Mouse (Mus musculus) forebrain, embryonic 15.5 days (tissue): ENCODE results near the gene Auh. TPM values are rescaled to one million over a fixed set of nuclear protein-coding genes. Genes with fewer than 3 reads are reported as not detected.

Experiments
- ATAC-seq: fragments of 200-750 bp; cut with Nextera tagmentation; replicated peaks from 2 replicates; pipeline ENCODE4 v1.8.0; 2017; ENCODE audit warnings: mild to moderate bottlenecking, moderate TSS enrichment, moderate library complexity
- H3K27ac ChIP-seq: fragments of 300-500 bp; sonication (generic); replicated peaks from 2 replicates; pipeline ENCODE4 v1.5.1; 2015; ENCODE audit warnings: mild to moderate bottlenecking, inconsistent platforms
- H3K27me3 ChIP-seq: fragments of 300-500 bp; sonication (generic); 2 replicates; pipeline ENCODE4 v1.6.1; 2015; ENCODE audit warnings: inconsistent platforms
- H3K36me3 ChIP-seq: fragments of 300-500 bp; sonication (generic); 2 replicates; pipeline ENCODE4 v1.6.1; 2015; ENCODE audit warnings: mild to moderate bottlenecking, inconsistent platforms
- H3K4me1 ChIP-seq: fragments of 300-500 bp; sonication (generic); 2 replicates; pipeline ENCODE4 v1.6.1; 2015; ENCODE audit warnings: inconsistent platforms
- H3K4me2 ChIP-seq: fragments of 300-500 bp; sonication (generic); replicated peaks from 2 replicates; pipeline ENCODE4 v1.6.1; 2015; ENCODE audit warnings: mild to moderate bottlenecking, inconsistent platforms
- H3K4me3 ChIP-seq: fragments of 300-500 bp; sonication (generic); 2 replicates; pipeline ENCODE4 v1.5.1; 2015; ENCODE audit warnings: mild to moderate bottlenecking, inconsistent platforms
- H3K9ac ChIP-seq: fragments of 300-500 bp; sonication (generic); replicated peaks from 2 replicates; pipeline ENCODE4 v1.6.1; 2015; ENCODE audit warnings: mild to moderate bottlenecking, inconsistent platforms
- H3K9me3 ChIP-seq: fragments of 300-500 bp; sonication (generic); 2 replicates; pipeline ENCODE4 v1.6.1; 2016; ENCODE audit warnings: inconsistent platforms
- WGBS: fragments of 180-500 bp; shearing (Covaris S2); methylation state at CpG from one replicate; pipeline ENCODE4 v1.1.7; 2015; ENCODE audit warnings: mixed read lengths; 5-methylcytosine and 5-hydroxymethylcytosine counted together
- polyA plus RNA-seq: library from polyadenylated mRNA; unstranded; fragments of >200 nt; fragmentation: Nextera tagmentation; extraction: Ambion mirVana; gene quantifications from 2 replicates; pipeline ENCODE4 v1.2.1, GENCODE M21; 2015

Gene Auh
- polyA plus RNA-seq, 1 experiment from 2014 or later: 62.8 TPM

DNA sequence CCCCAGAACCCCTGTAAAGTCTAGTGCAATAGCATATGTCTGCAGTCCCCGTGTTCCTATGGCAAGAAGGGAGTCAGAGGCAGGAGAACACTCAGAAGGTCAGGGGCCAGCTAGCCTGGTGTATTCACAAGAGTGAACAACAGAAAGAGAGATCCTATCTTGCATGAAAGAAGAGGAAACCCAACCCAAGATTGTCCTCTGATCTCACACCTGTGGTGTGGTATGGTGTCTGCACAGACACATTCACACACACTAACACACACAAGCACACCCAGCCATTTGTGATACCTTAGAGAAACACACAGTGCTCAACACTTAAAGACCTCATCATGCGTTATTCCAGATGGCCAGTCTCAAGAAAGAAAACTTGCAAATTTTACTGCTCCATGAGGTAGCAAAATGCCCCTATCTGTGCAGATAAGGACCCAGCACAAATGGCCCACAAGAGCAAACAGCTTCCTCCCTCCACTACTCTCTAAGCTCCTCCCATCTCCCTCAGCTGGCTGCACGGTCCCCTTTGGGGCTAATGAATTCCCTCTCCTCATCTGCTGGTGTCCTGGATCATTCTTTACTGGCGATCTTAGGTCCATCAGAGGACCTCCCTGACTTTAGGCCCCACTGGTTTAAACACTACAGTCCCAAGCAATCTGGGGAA, 128.7 kb downstream of the Auh start:
- 54% methylated on average over 4 of the region's 4 CpGs for WGBS
- no peaks in the 10 kb centered on the region for H3K36me3 ChIP-seq
- H3K9me3 ChIP-seq: no peaks in the 10 kb centered on the region
- no peak overlapping the region for H3K9ac ChIP-seq
- H3K27ac ChIP-seq: no peak overlapping the region
- H3K4me1 ChIP-seq: peaks cover 5% of the 10 kb centered on the region
- H3K4me2 ChIP-seq: no peak overlapping the region
- no peak overlapping the region for H3K4me3 ChIP-seq
- no peaks in the 10 kb centered on the region for H3K27me3 ChIP-seq
- no peak for ATAC-seq

GRCm38 (mm10) chr13:52800091-52800490, 129.4 kb downstream of the Auh start:
- ATAC-seq: no peak
- no peaks in the 10 kb centered on the region for H3K27me3 ChIP-seq
- no peak overlapping the region for H3K4me3 ChIP-seq
- WGBS: 84% methylated on average over 2 of the region's 2 CpGs
- no peak overlapping the region for H3K9ac ChIP-seq
- H3K27ac ChIP-seq: no peak overlapping the region
- H3K36me3 ChIP-seq: no peaks in the 10 kb centered on the region
- H3K4me2 ChIP-seq: no peak overlapping the region
- H3K4me1 ChIP-seq: no peaks in the 10 kb centered on the region
- H3K9me3 ChIP-seq: no peaks in the 10 kb centered on the region

- H3K4me2 ChIP-seq: no peak overlapping the region
- no peak overlapping the region for H3K4me3 ChIP-seq
- H3K9ac ChIP-seq: no peak overlapping the region
- H3K36me3 ChIP-seq: no peaks in the 10 kb centered on the region
- H3K4me1 ChIP-seq: no peaks in the 10 kb centered on the region
- H3K27me3 ChIP-seq: no peaks in the 10 kb centered on the region
- no peaks in the 10 kb centered on the region for H3K9me3 ChIP-seq
- ATAC-seq: no peak
- no peak overlapping the region for H3K27ac ChIP-seq
- 91% methylated on average over 4 of the region's 4 CpGs for WGBS
These were observed 135.2 kb downstream of the Auh start for GRCm38 (mm10) chr13:52794232-52794631.

- Histone ChIP-seq H3K27me3 (no peaks in the 10 kb centered on the region), H3K9me3 (no peaks in the 10 kb centered on the region), H3K4me1 (no peaks in the 10 kb centered on the region), H3K27ac (no peak overlapping the region), H3K36me3 (no peaks in the 10 kb centered on the region), H3K4me3 (no peak overlapping the region), H3K9ac (no peak overlapping the region), H3K4me2 (no peak overlapping the region)
- no peak for ATAC-seq
- WGBS: 94% methylated on average over 13 of the region's 13 CpGs
These were observed 136.0 kb downstream of the Auh start for GRCm38 (mm10) chr13:52793434-52793989.

- 93% methylated on average over 9 of the region's 9 CpGs for WGBS
- H3K9me3 ChIP-seq: no peaks in the 10 kb centered on the region
These were observed 137.1 kb downstream of the Auh start for GRCm38 (mm10) chr13:52792242-52792844.

DNA sequence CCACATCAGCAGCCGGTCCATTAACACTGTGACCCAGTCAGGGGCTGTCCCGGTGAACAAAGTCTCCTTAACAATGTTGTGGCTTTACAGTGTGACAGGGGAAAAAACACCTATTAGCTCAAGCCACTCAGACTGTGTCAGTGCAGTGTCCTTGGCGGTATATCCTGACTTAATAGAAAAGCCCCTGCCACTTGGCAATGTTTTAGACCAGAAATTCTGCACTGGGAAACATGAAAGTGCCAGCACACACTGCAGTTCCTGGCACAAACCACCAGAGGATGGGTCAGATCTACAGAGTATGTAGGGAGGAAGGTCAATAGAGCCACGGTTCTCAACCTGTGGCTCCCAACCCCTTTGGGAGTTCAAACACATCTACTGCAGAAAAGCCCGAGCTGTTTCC, 138.6 kb downstream of the Auh start:
- H3K9ac ChIP-seq: no peak overlapping the region
- H3K36me3 ChIP-seq: no peaks in the 10 kb centered on the region
- H3K27me3 ChIP-seq: no peaks in the 10 kb centered on the region
- no peak overlapping the region for H3K4me3 ChIP-seq
- no peak overlapping the region for H3K27ac ChIP-seq
- 76% methylated on average over 5 of the region's 5 CpGs for WGBS
- H3K4me1 ChIP-seq: no peaks in the 10 kb centered on the region
- ATAC-seq: no peak
- H3K9me3 ChIP-seq: no peaks in the 10 kb centered on the region
- no peak overlapping the region for H3K4me2 ChIP-seq

More at GRCm38 (mm10) chr13:52792242-52792844, 137.1 kb downstream of the Auh start:
- Histone ChIP-seq H3K4me3 (no peak overlapping the region), H3K36me3 (no peaks in the 10 kb centered on the region), H3K9ac (no peak overlapping the region), H3K4me2 (no peak overlapping the region), H3K27me3 (no peaks in the 10 kb centered on the region), H3K27ac (no peak overlapping the region), H3K4me1 (no peaks in the 10 kb centered on the region)
- no peak for ATAC-seq

Other genes starting within 250 kb of the Auh start
- 55.6 and 56.4 TPM in 2 replicates for gene Nfil3, start 51.4 kb upstream of the Auh start, polyA plus RNA-seq